Mouse (Mus musculus): ENCODE measurements at regions not wholly inside any gene's neighbourhood (a gene's known extent, or its start where the extent isn't known, plus 50 kb on each side); places are given as distances from the start of the nearest gene placed in this dataset.

GRCm38 (mm10) chr3:49641966-49642758, 115.0 kb downstream of the Pcdh18 start:
- TF ChIP-seq CTCF (IDR thresholded peaks at IDR 0.05; ENCODE audit: insufficient read depth, low read length) (no peak), POLR2A (IDR thresholded peaks at IDR 0.05; ENCODE audit: borderline replicate concordance, extremely low read depth, low read depth, low read length) (no peak)

Data from lung, adult 2 months (tissue).